Mouse (Mus musculus) MEL (cell line): Measurements from ENCODE around the gene Fam210b. TPM values are rescaled to one million over a fixed set of nuclear protein-coding genes. Genes with fewer than 3 reads are reported as not detected.

Source experiments
- DNase-seq: peaks from one replicate; pipeline ENCODE4 v3.0.0; 2011; ENCODE audit warnings: low read depth, low spot score
- H3K27ac ChIP-seq: 2 replicates; pipeline ENCODE4 v1.5.1; 2012; ENCODE audit warnings: low read depth, mild to moderate bottlenecking, control low read depth, low read length, moderate library complexity; ENCODE audit not compliant: control insufficient read depth
- H3K27me3 ChIP-seq, 2 experiments: fragments of 150-350 bp in 1 of 2; sonication (generic) in 1 of 2; 2 replicates each; pipeline ENCODE4 v1.6.1; 2012; ENCODE audit warnings: low read length in 2 of 2, mild to moderate bottlenecking in 2 of 2, improper control_type of control experiment in 1 of 2, moderate library complexity in 1 of 2; ENCODE audit not compliant: insufficient read depth in 2 of 2, control insufficient read depth in 1 of 2
- H3K36me3 ChIP-seq, 2 experiments: 2 replicates each; pipeline ENCODE4 v1.6.1; 2012 to 2014; ENCODE audit warnings: low read length in 2 of 2, improper control_type of control experiment in 1 of 2, inconsistent platforms in 1 of 2, mild to moderate bottlenecking in 1 of 2; ENCODE audit not compliant: insufficient read depth in 2 of 2, control insufficient read depth in 1 of 2
- H3K4me1 ChIP-seq, 2 experiments: fragments of 150-350 bp in 1 of 2; sonication (generic) in 1 of 2; 2 replicates each; pipeline ENCODE4 v1.6.1; 2012; ENCODE audit warnings: low read length in 2 of 2, improper control_type of control experiment in 1 of 2, mild to moderate bottlenecking in 1 of 2; ENCODE audit not compliant: insufficient read depth in 2 of 2, control insufficient read depth in 1 of 2
- H3K4me3 ChIP-seq, 2 experiments: fragments of 150-350 bp in 1 of 2; sonication (generic) in 1 of 2; 2 replicates each; pipeline ENCODE4 v1.5.1; 2012; ENCODE audit warnings: low read depth in 2 of 2, low read length in 2 of 2, mild to moderate bottlenecking in 2 of 2, moderate library complexity in 2 of 2, control low read depth in 1 of 2, improper control_type of control experiment in 1 of 2; ENCODE audit not compliant: control insufficient read depth in 1 of 2, insufficient read depth in 1 of 2
- H3K79me2 ChIP-seq: 2 replicates; pipeline ENCODE4 v1.6.1; 2012; ENCODE audit warnings: mild to moderate bottlenecking, low read length, moderate library complexity; ENCODE audit not compliant: control insufficient read depth, poor library complexity, insufficient read depth
- H3K9ac ChIP-seq: 2 replicates; pipeline ENCODE4 v1.6.1; 2012; ENCODE audit warnings: low read depth, mild to moderate bottlenecking, control low read depth, low read length, moderate library complexity; ENCODE audit not compliant: control insufficient read depth, poor library complexity, severe bottlenecking
- H3K9me3 ChIP-seq: fragments of 150-350 bp; sonication (generic); replicated peaks from 2 replicates; pipeline ENCODE4 v1.6.1; 2012; ENCODE audit warnings: mild to moderate bottlenecking, low read length, improper control_type of control experiment, moderate library complexity; ENCODE audit not compliant: insufficient read depth
- BHLHE40 ChIP-seq: IDR thresholded peaks from 2 replicates; pipeline ENCODE4 v1.6.1; 2012; ENCODE audit warnings: low read depth, mild to moderate bottlenecking, inconsistent platforms, low read length, improper control_type of control experiment, borderline replicate concordance
- CHD1 ChIP-seq: IDR thresholded peaks from 2 replicates; pipeline ENCODE4 v1.6.1; 2012; ENCODE audit warnings: low read depth, mild to moderate bottlenecking, inconsistent platforms, low read length, improper control_type of control experiment
- CTCF ChIP-seq, 3 experiments: IDR thresholded peaks in 2 of 3; conservative IDR thresholded peaks in 1 of 3; 2 replicates each; pipeline ENCODE4 v1.5.1; 2011 to 2012; ENCODE audit warnings: low read length in 3 of 3, low read depth in 2 of 3, mild to moderate bottlenecking in 2 of 3, improper control_type of control experiment in 1 of 3, inconsistent platforms in 1 of 3, mixed read lengths in 1 of 3, moderate library complexity in 1 of 3; ENCODE audit not compliant: control insufficient read depth in 1 of 3, insufficient read depth in 1 of 3, poor library complexity in 1 of 3, severe bottlenecking in 1 of 3
- E2F4 ChIP-seq: IDR thresholded peaks from 2 replicates; pipeline ENCODE4 v1.6.1; 2011; ENCODE audit warnings: low read depth, low read length, improper control_type of control experiment, borderline replicate concordance
- ELF1 ChIP-seq: IDR thresholded peaks from 2 replicates; pipeline ENCODE4 v1.6.1; 2014; ENCODE audit warnings: low read depth, mild to moderate bottlenecking, inconsistent platforms, low read length, improper control_type of control experiment, moderate library complexity
- ETS1 ChIP-seq: IDR thresholded peaks from 2 replicates; pipeline ENCODE4 v1.6.1; 2012; ENCODE audit warnings: low read depth, mild to moderate bottlenecking, inconsistent platforms, low read length, improper control_type of control experiment, moderate library complexity
- GABPA ChIP-seq: IDR thresholded peaks from 2 replicates; pipeline ENCODE4 v1.6.1; 2012; ENCODE audit warnings: low read depth, mild to moderate bottlenecking, inconsistent platforms, low read length, improper control_type of control experiment, moderate library complexity
- HCFC1 ChIP-seq: IDR thresholded peaks from 2 replicates; pipeline ENCODE4 v1.6.1; 2012; ENCODE audit warnings: low read depth, mild to moderate bottlenecking, inconsistent platforms, low read length, improper control_type of control experiment, moderate library complexity
- JUND ChIP-seq: IDR thresholded peaks from 2 replicates; pipeline ENCODE4 v1.6.1; 2011; ENCODE audit warnings: low read depth, mild to moderate bottlenecking, improper control_type of control experiment, low read length
- MAFK ChIP-seq: IDR thresholded peaks from 2 replicates; pipeline ENCODE4 v1.6.1; 2011; ENCODE audit warnings: low read depth, mild to moderate bottlenecking, low read length, improper control_type of control experiment, borderline replicate concordance
- MAX ChIP-seq: IDR thresholded peaks from 2 replicates; pipeline ENCODE4 v1.6.1; 2011; ENCODE audit warnings: low read length, improper control_type of control experiment
- MXI1 ChIP-seq: IDR thresholded peaks from 2 replicates; pipeline ENCODE4 v1.6.1; 2011; ENCODE audit warnings: mild to moderate bottlenecking, low read depth, low read length, improper control_type of control experiment
- NELFE ChIP-seq: IDR thresholded peaks from 2 replicates; pipeline ENCODE4 v1.6.1; 2011; ENCODE audit warnings: low read depth, low read length, improper control_type of control experiment
- POLR2AphosphoS5 ChIP-seq: IDR thresholded peaks from 2 replicates; pipeline ENCODE4 v1.6.1; 2012; ENCODE audit warnings: low read depth, borderline replicate concordance, mild to moderate bottlenecking, inconsistent platforms, low read length, moderate library complexity, mixed read lengths
- SIN3A ChIP-seq: IDR thresholded peaks from 2 replicates; pipeline ENCODE4 v1.6.1; 2012; ENCODE audit warnings: low read length, improper control_type of control experiment, inconsistent platforms
- SMC3 ChIP-seq: IDR thresholded peaks from 2 replicates; pipeline ENCODE4 v1.6.1; 2011; ENCODE audit warnings: low read depth, low read length, improper control_type of control experiment
- TAL1 ChIP-seq: IDR thresholded peaks from 2 replicates; pipeline ENCODE4 v1.6.1; 2012; ENCODE audit warnings: mild to moderate bottlenecking, inconsistent platforms, low read length, moderate library complexity, mixed read lengths
- TBP ChIP-seq: IDR thresholded peaks from 2 replicates; pipeline ENCODE4 v1.8.0; 2011; ENCODE audit warnings: low read depth, low read length, improper control_type of control experiment
- TCF12 ChIP-seq: IDR thresholded peaks from 2 replicates; pipeline ENCODE4 v1.6.1; 2014; ENCODE audit warnings: low read depth, mild to moderate bottlenecking, inconsistent platforms, low read length, improper control_type of control experiment, moderate library complexity
- UBTF ChIP-seq: IDR thresholded peaks from 2 replicates; pipeline ENCODE4 v1.6.1; 2012; ENCODE audit warnings: low read depth, mild to moderate bottlenecking, inconsistent platforms, low read length, improper control_type of control experiment, moderate library complexity, borderline replicate concordance; ENCODE audit not compliant: insufficient read depth
- ZC3H11A ChIP-seq: IDR thresholded peaks from 2 replicates; pipeline ENCODE4 v1.6.1; 2012; ENCODE audit warnings: low read depth, mild to moderate bottlenecking, inconsistent platforms, low read length, improper control_type of control experiment
- ZMIZ1 ChIP-seq: IDR thresholded peaks from 2 replicates; pipeline ENCODE4 v1.6.1; 2012; ENCODE audit warnings: low read depth, mild to moderate bottlenecking, inconsistent platforms, low read length, improper control_type of control experiment, moderate library complexity
- ZNF384 ChIP-seq: IDR thresholded peaks from 2 replicates; pipeline ENCODE4 v1.6.1; 2012; ENCODE audit warnings: low read depth, mild to moderate bottlenecking, inconsistent platforms, low read length, improper control_type of control experiment
- polyA plus RNA-seq, 2 experiments: library from polyadenylated mRNA; stranded (reverse) in 1 of 2; unstranded in 1 of 2; fragments of >175 nt in 1 of 2; fragments of >200 nt in 1 of 2; gene quantifications; 2 replicates each; pipeline versions ENCODE4 v1.2.1 to v1.2.4; 2012; ENCODE audit warnings: low replicate concordance in 2 of 2, low read depth in 1 of 2; ENCODE audit not compliant: insufficient read length in 2 of 2, insufficient read depth in 1 of 2, missing spikeins in 1 of 2
- total RNA-seq: library from RNA; depleted of rRNA; stranded (reverse); fragments of 300-350 nt; gene quantifications from 2 replicates; pipeline ENCODE4 v1.2.3, GENCODE M21; 2012

Gene Fam210b
- total and polyA plus RNA-seq, 3 experiments: 3.5 to 11.4 TPM; not detected in 1

- DNase-seq: no peak
- H3K79me2 ChIP-seq: no peaks in the 10 kb centered on the region
- no peaks in the 10 kb centered on the region for H3K9me3 ChIP-seq
- TF ChIP-seq E2F4 (no peak), HCFC1 (no peak), TAL1 (no peak), ZMIZ1 (no peak), MXI1 (no peak), SMC3 (no peak), CTCF (IDR thresholded peaks at IDR 0.05 in 2 of 3, conservative IDR thresholded peaks at IDR 0.05 in 1 of 3; ENCODE audit: control insufficient read depth in 1 of 3, insufficient read depth in 1 of 3, low read depth in 2 of 3, low read length in 3 of 3, poor library complexity in 1 of 3, severe bottlenecking in 1 of 3) (no peak), TBP (no peak), TCF12 (no peak), SIN3A (no peak), ZC3H11A (no peak), ELF1 (no peak), MAFK (no peak), UBTF (no peak), GABPA (no peak), ZNF384 (no peak), MAX (no peak), JUND (no peak), BHLHE40 (no peak)
- TF ChIP-seq, all 39 proteins: peak for 0
- Histone ChIP-seq H3K36me3 (peaks cover 0 to 5% of the 10 kb centered on the region in 2 experiments; a peak in 2 of 4 replicates), H3K9ac (no peak overlapping the region), H3K4me1 (peaks cover 0 to 12% of the 10 kb centered on the region in 2 experiments; a peak in 3 of 4 replicates), H3K4me3 (no peak overlapping the region), H3K27ac (no peak overlapping the region), H3K27me3 (no peaks in the 10 kb centered on the region)
These were observed 49.3 kb downstream of the Fam210b start for GRCm38 (mm10) chr2:172394671-172395070.

- H3K4me3 ChIP-seq: no peak overlapping the region
- no peaks in the 10 kb centered on the region for H3K9me3 ChIP-seq
- TF ChIP-seq NELFE (no peak), ETS1 (no peak), MAFK (no peak), CHD1 (no peak), POLR2AphosphoS5 (no peak), TCF12 (no peak)
- no peak overlapping the region for H3K27ac ChIP-seq
- H3K4me1 ChIP-seq: peaks cover 0 to 17% of the 10 kb centered on the region in 2 experiments; a peak in 3 of 4 replicates
- peaks cover 0 to 5% of the 10 kb centered on the region in 2 experiments; a peak in 2 of 4 replicates for H3K36me3 ChIP-seq
- DNase-seq: no peak
- no peaks in the 10 kb centered on the region for H3K79me2 ChIP-seq
- no peak overlapping the region for H3K9ac ChIP-seq
- no peaks in the 10 kb centered on the region for H3K27me3 ChIP-seq
These were observed 50.6 kb downstream of the Fam210b start for GRCm38 (mm10) chr2:172395961-172396360.
